Mouse (Mus musculus) spleen, adult 2 months (tissue): ENCODE measurements around the gene Hsd11b2.

Experiments used
- CTCF ChIP-seq: fragments of 200-500 bp; IDR thresholded peaks from 2 replicates; pipeline ENCODE4 v1.5.1; 2011; ENCODE audit warnings: mild to moderate bottlenecking, inconsistent platforms; ENCODE audit not compliant: insufficient read depth, insufficient read length, insufficient replicate concordance; ENCODE audit errors: extremely low read depth
- POLR2A ChIP-seq: fragments of 200-500 bp; IDR thresholded peaks from 2 replicates; pipeline ENCODE4 v1.6.1; 2011; ENCODE audit warnings: low read depth, low read length, inconsistent platforms

DNA sequence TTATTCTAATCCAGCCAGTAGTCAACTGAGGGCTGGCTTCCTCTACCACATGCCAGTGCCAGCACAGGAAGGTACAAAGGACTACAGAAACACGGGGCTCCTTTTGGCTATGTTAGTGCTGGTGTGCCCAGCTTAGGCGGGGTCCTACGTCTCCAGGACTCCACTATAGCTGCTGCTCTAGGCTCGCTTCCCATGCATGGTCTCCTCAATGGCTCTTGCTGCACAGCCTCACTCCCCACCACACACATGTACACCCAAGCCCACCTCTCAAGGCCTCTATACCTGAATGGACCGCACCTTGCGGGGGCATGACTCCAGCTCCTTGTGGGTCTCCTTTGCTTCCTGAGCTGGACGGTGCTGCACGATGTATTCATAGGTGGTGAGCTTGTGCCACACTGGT, 42.8 kb upstream of the Hsd11b2 start:
- TF ChIP-seq POLR2A (no peak), CTCF (no peak)
